Mouse (Mus musculus): ENCODE measurements around the gene Cacna2d3.

Gene Cacna2d3

DNA sequence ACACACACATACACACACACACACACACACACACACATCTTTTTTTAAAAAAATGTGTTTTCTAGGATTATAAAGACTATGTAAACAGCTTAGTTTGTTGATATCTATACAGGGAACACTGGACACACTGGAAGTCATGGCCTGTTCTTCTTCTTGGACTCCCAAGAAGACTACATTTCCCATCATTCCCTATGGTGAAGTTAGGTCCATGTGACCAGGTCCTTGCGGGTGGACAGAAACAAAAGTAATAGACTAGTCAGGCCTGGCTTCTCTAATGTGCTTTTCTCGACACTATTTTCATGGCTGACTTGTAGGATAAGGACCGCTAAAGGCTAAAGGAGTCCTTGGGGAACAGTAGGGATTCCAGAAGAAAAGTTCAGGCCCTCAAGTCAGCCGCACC is 78.4 kb downstream of the Cacna2d3 start:
- no peak for DNase-seq (ENCODE audit: low read depth, low spot score)

DNA sequence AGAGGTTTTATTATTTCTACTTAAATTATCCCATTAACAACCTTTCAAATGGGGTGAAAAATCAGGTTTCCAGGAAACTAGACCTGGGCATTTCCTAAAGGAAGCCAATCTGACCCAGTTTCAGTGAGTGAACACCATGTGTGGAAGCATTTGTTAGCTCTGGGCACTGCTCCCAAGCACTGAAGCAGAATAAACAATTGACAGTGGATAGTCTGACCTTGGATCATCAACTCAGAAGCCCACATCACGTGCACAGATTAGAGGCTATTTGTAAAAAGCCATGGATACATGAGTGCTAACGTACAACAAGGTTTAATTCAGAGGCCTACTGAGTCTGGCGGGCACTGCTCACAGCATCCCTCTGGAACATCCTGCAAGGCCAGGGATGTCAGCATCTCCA is 82.4 kb downstream of the Cacna2d3 start:
- DNase-seq (ENCODE audit: low read depth, low spot score): no peak

DNA sequence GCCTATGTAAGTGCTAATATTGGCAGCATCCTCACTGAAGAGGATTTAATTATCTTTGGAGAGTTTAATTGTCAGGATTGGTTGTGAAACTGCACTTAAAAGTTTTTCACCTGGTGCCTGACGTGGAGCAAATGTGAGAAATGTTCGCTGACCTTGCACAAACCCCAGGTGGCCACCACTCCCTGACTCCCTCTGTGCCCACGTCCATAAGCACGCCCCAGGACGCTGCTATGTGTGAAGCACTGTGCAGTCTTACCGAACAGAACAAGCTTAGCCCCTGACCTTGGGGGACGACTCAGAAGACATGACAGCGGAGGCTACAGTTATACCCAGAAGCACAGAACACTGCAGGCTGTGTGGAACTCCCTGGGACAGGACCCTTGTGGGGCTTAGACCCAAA is 93.5 kb downstream of the Cacna2d3 start:
- DNase-seq (ENCODE audit: low read depth, low spot score): no peak

DNA sequence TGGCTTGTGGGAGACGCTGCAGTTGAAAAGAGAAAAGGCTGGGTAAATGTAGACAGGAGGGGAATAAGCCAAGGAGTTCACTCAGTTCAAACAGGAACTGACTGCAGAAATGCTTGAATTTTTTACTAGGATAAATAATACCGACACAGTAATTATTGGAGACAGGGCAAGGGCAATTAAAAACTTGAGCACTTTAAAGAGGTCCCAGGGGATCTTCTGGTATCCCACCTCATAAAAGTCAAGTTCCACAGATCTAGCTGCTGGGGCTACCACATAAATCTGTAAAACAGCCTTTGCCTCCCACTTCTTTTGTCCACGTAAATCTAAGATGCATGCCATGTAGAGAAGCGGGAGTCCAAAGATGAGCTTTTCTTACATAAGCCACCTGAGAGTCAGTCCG is 109.2 kb downstream of the Cacna2d3 start:
- DNase-seq (ENCODE audit: low read depth, low spot score): peak; percentile 54

DNA sequence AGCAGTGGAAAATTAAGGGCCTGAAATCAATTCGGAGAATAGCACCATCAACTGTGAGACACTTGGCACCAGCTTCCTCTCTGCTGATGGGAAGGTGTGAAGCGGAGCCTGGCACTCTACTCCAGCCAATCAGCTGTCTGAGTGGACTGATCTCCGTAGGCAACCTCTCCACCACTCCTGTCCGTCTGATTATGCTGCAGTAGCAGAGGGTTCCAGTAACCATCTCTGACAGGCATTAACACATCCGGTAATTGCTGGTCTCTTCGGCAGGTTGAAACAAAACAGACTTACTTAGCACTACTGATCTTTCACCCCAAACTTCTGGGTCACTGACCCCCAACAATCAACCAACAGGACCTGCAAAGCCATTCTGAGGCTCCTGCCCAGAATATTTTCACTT is 112.9 kb downstream of the Cacna2d3 start:
- no peak for DNase-seq (ENCODE audit: low read depth, low spot score)

DNA sequence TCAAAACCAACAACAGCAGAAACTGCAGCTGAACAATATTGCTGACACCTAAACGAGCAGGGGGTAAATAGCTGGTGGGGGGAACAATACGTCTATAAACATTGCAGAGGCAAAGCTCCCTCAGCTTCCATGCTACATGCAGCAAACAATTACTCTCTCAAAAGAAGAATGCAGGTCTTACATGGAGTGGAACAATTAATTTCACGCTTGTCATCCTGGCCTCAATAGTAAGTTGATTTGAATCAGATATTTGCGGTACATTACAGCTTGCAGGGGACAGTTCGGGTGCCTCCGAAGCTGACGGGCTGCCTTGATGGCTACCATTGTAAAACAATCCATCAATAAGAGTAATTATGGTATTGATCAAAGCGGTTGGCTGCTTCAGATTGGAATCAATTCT is 122.2 kb downstream of the Cacna2d3 start:
- DNase-seq (ENCODE audit: low read depth, low spot score): no peak

DNA sequence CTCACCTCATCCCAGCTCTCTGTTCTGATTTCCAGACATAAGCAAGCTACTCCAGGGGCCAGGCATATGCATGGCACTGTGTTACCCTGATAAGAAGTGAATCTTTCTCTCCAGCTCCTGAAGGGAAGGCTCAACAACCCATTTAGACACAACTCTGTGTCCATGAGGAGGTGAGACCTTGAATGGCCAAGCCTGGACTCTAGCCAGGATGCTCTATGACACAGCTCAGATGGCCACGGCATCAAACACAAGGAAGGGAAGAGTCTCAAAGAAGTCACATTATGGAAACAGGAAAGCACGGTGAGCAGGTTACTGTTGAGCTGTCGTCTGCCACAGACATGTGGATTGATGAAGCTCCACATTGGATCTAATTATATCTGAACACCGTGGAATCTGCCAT is 128.8 kb downstream of the Cacna2d3 start:
- DNase-seq (ENCODE audit: low read depth, low spot score): no peak

DNA sequence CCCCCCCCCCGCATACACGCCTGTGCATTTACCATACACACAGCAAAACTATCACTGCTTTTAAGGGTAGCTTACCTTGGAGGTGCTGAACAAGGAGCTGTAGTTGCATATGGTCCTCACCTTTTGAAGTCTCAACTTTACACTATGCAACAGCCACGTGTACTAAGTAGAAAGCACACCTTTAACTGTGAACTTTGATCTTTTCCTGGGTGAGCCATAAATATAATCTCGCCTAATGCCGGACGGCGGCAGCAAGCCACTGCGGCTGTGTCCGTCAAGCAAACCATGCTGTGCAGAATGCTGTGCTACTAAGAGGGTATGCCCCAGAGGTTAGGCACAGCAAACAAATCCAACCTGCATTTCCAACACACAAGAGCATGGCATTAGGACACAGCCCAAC is 132.0 kb downstream of the Cacna2d3 start:
- no peak for DNase-seq (ENCODE audit: low read depth, low spot score)

DNA sequence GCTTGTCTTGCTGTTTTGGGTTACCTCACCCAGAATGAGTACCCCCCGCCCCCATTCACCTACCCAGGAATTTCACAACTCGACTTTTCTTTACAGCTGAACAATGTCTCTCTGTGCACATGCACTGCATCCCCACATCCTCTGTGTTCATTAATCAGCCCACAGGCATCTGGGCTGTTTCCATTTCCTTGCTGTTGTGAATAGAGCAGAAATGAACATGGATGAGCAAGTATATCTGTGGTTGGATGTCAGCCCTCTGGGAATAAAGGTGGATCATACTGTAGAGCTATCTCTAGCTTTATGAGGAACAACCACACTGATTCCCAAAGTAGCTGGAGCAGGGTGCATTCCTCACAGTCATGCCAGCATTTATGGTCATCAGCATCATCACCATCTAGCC is 139.7 kb downstream of the Cacna2d3 start:
- no peak for DNase-seq (ENCODE audit: low read depth, low spot score)

DNA sequence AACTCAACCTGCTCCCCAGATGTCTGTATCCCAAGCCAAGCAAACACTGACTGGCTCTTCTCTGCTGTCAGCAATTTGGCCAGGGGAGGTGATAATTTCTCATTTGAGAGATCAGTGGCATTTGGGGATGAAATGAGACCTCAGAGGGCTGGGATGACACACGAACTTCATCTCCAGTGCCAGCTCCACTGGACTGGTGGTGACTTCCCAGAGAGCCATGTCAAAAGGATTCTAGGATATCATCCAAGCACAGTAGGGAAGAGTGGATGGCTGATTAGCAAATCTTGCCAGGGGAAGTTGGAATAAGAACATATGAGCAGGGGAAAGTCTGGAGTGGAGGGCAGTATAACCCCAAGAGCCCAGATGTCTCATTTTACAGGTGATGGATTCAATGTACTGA is 143.9 kb downstream of the Cacna2d3 start:
- no peak for DNase-seq (ENCODE audit: low read depth, low spot score)

DNA sequence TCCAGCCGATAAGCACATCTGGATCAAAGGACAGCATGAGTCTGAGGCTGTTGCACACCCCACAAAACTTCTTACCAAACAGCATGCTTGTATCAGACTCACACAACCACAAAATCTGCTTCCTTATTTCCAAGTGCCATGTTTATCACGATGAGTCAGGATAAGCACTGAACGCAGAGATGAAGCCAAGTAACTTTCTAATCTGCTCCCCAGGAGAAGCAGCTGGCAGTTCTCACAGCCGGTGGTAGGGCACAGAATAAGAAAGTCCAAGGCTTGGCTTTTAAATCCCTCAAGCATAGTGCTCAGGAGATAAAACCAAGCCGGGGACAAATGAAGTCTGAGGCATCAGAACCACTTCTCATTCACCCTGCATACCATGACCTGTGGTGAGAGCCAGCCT is 146.1 kb downstream of the Cacna2d3 start:
- no peak for DNase-seq (ENCODE audit: low read depth, low spot score)

DNA sequence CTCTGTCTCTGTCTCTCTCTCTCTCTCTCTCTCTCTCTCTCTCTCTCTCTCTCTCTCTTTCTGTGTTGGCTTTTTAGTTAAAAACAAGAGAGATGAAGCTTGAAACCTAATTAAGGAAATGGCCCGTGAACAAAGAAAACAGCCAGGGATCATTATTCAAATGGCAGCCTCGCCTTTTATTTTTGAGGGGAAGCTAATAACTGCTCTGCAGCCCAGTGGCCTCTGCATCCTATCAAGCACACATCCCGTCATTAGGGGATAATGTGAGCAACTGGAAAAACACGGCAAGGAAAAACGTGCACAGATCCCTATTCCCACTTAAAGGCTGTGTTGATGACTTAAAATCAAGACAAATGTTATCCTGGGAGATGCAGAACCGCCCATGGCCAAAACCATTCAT is 159.0 kb downstream of the Cacna2d3 start:
- peak; percentile 59 for DNase-seq (ENCODE audit: low read depth, low spot score)

DNA sequence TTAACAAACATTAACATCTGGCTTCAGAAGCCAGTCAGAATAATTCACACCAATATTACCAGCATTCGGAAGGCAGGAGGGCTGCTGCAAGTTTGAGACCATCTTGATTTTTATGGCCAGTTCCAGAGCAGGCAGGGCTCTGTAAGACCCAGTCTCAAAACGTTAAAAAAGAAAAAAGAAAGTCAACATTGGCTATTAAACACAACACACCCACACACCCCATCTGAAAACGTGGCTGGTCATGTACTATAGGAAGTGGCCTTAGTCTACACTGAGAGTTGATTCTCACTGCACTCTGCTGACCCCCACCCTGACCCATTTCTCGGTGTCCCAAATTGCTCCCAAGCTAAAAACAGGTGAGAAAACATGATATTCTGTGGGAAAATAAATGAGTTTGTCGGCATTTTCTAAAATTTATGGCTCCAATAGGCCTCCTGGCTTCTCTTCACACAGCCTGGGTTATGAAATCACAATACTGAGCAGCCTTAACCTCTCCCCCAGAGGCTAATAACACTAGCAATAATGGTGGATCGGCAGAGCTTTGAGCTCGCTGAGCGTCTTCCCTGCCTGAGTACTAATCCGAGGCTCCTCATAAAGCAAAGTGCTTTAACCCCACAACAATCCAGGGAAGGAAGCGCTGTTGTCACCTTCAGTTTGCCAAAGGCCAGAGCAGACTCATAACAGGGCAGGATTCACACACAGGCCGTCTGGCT is 160.4 kb downstream of the Cacna2d3 start:
- no peak for DNase-seq (ENCODE audit: low read depth, low spot score)

DNA sequence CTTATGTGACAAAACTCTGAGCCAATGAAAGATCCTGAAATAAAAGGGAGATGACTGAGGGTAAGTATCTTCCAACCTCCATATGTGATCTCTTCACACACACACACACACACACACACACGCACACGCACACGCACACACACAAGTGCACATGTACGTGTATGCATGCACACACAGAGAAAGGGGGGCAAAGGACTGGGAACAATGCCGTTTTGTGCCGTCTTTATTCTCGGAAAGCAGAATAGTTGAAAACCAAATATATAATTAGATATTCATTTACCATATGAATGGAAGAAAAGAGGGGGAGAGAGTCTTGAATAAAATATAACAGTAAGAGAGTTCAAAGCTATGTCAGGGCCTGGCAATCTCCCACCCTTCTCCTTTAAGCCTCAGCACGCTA is 163.2 kb downstream of the Cacna2d3 start:
- no peak for DNase-seq (ENCODE audit: low read depth, low spot score)

DNA sequence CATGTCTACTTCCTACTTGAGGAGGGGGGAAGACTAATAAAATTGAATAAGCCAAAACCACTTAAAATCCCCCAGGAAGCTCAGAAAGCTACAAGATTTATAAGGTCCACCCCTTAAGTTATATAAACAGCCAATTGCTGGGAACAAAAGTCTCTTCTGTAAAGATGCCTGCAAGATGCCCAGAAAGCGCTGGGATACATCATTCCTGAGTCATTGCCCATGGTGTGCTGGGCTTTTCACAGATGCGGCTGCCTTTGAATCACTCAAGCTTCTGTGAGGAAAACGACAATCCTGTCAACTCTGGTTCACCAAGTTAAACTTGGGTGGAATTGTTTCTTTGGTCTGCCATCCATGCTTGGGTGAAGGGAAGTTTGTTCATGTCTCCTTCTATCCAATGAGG is 165.5 kb downstream of the Cacna2d3 start:
- DNase-seq (ENCODE audit: low read depth, low spot score): no peak

DNA sequence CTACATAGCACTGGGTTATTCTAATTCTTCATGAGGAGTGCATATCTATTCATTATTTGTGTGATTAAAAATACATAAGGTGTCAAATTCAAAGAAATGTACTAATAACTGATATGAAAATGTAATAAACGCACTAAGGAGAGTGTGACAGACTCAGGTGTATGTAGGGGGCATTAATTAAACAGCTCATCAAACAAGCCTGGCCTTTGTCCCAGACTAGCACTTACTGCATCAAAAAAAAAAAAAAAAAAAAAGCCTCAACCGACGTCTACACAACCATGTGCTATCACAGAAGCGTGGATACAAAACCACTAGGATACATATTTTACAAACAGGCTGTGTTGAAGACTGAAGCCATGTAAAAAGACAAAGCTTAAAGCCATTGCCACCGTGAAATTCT is 169.2 kb downstream of the Cacna2d3 start:
- no peak for DNase-seq (ENCODE audit: low read depth, low spot score)

DNA sequence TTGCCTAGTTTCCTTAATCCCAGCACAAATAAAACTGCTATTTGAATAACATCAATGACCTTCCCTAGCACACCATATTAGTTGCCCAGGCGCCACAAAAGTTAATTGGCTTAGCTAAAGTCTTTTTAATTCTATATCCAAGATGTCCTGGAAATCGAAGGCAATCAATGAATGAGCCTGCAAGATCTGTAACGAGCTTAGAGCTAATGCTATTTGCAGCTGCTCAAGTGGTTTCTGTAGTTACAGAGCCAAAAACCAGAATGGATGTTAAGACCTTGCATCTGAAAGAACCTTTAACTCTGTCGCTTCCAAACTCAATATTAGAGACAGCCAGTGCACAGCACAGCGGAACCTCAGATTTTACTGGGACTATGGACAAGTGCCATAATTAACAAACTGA is 173.0 kb downstream of the Cacna2d3 start:
- DNase-seq (ENCODE audit: low read depth, low spot score): no peak

DNA sequence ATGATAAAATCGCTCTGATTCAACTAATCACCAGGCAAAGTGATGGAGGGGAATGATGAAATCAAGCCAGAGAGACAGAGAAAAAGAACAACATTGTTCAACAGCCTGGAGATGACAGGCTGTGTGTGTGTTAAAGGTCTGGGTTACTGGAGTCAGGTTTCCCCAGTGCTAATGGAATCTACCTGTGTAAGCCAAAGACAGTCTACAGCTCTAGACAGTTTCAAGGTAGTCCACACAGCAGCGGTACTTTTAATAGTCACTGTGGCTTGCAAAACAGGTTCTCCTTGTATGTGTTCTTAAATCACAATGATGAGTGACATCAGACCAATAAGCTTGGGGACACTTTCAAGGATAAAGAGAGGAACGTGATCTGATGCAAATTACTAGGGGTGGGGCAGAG is 191.1 kb downstream of the Cacna2d3 start:
- no peak for DNase-seq (ENCODE audit: low read depth, low spot score)

DNA sequence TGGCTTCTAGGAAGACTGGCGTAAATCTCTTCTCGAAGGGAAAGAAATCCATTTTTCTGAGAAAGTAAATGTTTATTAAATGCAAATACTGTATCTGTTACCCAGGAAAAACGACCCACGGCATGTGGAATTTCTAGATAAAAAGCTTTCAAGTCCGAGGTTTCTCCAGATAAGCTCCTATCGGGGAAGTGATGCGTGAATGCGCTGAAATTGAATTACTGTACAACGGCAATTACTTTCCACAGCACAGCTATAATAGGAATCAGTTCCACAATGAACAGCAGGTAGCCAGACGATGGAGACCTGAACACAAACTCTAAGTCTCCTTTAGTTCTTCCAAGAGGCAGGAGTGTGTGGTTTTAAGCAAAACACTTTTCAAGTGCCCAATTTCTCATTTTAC is 193.0 kb downstream of the Cacna2d3 start:
- DNase-seq (ENCODE audit: low read depth, low spot score): no peak

DNA sequence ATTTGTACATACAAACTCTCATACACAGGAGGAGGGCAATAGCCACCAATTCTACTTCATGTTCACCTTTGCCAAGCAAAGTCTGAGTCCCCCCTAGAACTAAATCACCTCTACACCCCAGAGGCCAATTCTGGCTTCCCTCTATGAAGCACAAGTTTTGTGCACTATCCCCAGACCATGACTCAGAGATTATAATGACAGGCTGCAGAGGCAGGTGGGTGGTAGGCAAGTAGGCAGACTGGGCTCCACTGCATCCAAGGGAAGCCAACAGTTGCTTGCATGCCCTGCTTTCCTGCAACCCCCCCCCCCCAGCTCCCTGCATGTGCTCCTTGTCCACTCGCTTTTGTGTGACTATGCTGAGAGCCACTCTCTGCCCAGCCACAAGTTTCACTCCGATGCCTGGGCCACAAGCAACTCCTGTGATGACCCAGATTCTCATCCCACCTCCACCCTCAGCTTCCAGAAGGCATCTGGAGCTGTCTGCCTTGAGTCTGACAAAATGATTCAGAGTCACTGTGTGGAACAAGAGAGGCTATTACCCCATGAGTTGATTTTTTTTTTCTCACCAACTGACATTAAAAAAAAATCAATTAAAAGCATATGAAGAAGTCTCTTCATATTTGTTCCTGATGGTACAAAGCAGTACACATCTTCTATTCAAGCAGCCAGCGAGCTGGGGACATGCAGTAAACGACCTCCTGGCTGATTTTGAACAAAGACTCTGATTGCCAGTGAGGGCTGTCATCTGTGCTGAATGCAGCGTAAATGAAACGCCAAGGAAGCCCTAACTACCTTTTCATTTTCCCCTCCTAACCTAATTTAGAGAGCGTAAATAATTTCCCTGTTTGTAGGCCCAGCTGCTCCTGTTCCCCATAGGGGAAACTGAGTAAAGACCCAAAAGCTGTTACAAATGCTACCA is 201.7 kb downstream of the Cacna2d3 start:
- no peak for DNase-seq (ENCODE audit: low read depth, low spot score)

DNA sequence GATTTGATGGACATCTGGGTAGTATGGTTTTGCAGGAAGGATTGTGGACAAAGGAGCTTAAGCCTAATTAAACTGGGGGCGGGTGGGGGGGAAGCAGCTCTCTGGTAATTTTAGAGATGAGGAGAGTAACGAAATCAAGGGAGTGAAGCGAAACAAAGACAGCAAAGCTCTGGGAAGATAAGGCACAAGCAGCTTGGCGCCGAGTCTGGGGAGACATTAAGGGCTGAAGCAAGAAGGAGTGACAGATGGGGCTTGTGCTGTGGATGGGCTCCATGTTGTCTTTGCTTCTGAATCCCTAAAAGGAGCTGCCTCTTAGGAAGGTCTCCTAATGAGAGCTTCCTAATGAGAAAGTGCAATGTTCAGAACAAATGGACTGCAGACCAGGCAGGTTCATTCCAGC is 219.0 kb downstream of the Cacna2d3 start:
- DNase-seq (ENCODE audit: low read depth, low spot score): no peak

DNA sequence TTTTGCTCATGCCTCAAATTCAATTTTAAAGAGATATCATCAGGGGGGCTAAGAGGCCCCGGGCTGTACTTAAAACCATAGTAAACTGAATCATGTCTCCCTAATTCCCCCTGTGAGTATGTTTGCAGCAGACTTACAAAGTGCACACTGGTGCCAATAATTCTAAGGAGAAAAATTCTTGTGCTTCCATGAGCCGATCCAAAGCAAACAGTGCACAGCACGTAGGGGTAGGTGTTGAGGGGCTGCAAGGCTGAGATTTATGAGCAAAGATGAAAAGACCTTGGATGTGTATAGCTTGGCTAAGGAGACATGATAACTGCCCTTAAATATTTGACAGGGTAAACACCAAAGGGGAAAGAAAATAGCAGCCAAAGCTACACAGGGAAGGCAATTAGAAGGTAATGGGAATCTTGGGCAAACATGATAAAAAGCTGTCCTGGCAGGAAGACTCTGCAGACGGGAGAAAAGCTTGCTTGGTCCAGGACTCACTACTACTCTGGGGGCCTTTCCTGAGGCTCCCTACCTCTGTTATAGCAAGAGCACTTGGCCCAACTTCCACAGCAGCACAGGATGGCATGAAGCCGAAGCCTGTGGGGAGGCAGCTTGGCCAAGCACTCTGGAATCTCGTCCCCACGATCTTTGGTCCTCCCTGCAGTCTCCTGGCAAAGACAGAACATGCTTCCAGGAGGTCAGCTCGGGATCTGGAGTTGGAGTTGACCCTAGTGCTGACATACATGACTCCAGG is 222.9 kb downstream of the Cacna2d3 start:
- DNase-seq (ENCODE audit: low read depth, low spot score): no peak

Measured in forelimb bud, embryonic 11.5 days (tissue).